Mouse (Mus musculus) adrenal gland, adult 8-10 months (tissue): ENCODE data around the gene Fgf16. TPM values are rescaled to one million over a fixed set of nuclear protein-coding genes. Genes with fewer than 3 reads are reported as not detected.

Experiments used
- DNase-seq: peaks from one replicate; pipeline ENCODE4 v3.0.0; 2022
- total RNA-seq, 4 experiments: library from RNA; stranded (reverse); gene quantifications; 2 replicates each; pipeline ENCODE4 v1.2.4; 2022

Gene Fgf16
- total RNA-seq: under 1 TPM; 0.17 to 0.59 (median 0.40) TPM

GRCm38 (mm10) chrX:105764162-105765004, at the start of gene Fgf16:
Gene Fgf16 (plus strand): TSS chrX:105764279.
- no peak for DNase-seq

GRCm38 (mm10) chrX:105714740-105715139, 49.3 kb upstream of the Fgf16 start:
- no peak for DNase-seq

- no peak for DNase-seq
Observed at GRCm38 (mm10) chrX:105715789-105716321, 48.2 kb upstream of the Fgf16 start.

- no peak for DNase-seq
Observed at GRCm38 (mm10) chrX:105718388-105718787, 45.7 kb upstream of the Fgf16 start.

- no peak for DNase-seq
Observed at GRCm38 (mm10) chrX:105718943-105719342, 45.1 kb upstream of the Fgf16 start.

GRCm38 (mm10) chrX:105724174-105724573, 39.9 kb upstream of the Fgf16 start:
- DNase-seq: no peak

- DNase-seq: no peak
Observed at GRCm38 (mm10) chrX:105762847-105763527, 1.1 kb upstream of the Fgf16 start.

GRCm38 (mm10) chrX:105763612-105764011, 467 bp upstream of the Fgf16 start:
- no peak for DNase-seq

GRCm38 (mm10) chrX:105765005-105765706, 1.1 kb downstream of the Fgf16 start:
- no peak for DNase-seq

GRCm38 (mm10) chrX:105766013-105766412, 1.9 kb downstream of the Fgf16 start:
- DNase-seq: no peak

- DNase-seq: no peak
Observed at GRCm38 (mm10) chrX:105767177-105767764, 3.2 kb downstream of the Fgf16 start.

- DNase-seq: no peak
Observed at GRCm38 (mm10) chrX:105767932-105768331, 3.9 kb downstream of the Fgf16 start.

- no peak for DNase-seq
Observed at GRCm38 (mm10) chrX:105773281-105773680, 9.2 kb downstream of the Fgf16 start.

- no peak for DNase-seq
Observed at GRCm38 (mm10) chrX:105794806-105795403, 30.8 kb downstream of the Fgf16 start.

GRCm38 (mm10) chrX:105824462-105824861, 60.4 kb downstream of the Fgf16 start:
- DNase-seq: no peak

Other genes starting within 250 kb of the Fgf16 start
- gene Atrx, start 165.1 kb downstream of the Fgf16 start, total RNA-seq: 100 to 1,000 TPM; 105 to 165 (median 124) TPM
- gene Magt1, start 247.6 kb downstream of the Fgf16 start, total RNA-seq: 10 to 100 TPM; 54.0 to 65.9 (median 59.2) TPM